Mouse (Mus musculus): ENCODE measurements at regions not wholly inside any gene's neighbourhood (a gene's known extent, or its start where the extent isn't known, plus 50 kb on each side); places are given as distances from the start of the nearest gene placed in this dataset.

- no peaks in the 10 kb centered on the region for H3K9me3 ChIP-seq (replicated peaks)
- peaks cover 14% of the 10 kb centered on the region for H3K4me1 ChIP-seq
- no peak overlapping the region for H3K9ac ChIP-seq
- no peaks in the 10 kb centered on the region for H3K27me3 ChIP-seq
- H3K27ac ChIP-seq, result no peak overlapping the region
- H3K36me3 ChIP-seq, result no peaks in the 10 kb centered on the region
- no peak overlapping the region for H3K4me3 ChIP-seq (replicated peaks)
- peak; percentile 34; the same call in 1 of the 2 replicates for ATAC-seq (replicated peaks; ENCODE audit: low FRiP score)
- H3K4me2 ChIP-seq, result no peak overlapping the region
- WGBS, result 35% methylated on average over 1 of the region's 1 CpGs
Measured at GRCm38 (mm10) chr3:138609749-138610148, 83.8 kb downstream of the Eif4e start.

DNA sequence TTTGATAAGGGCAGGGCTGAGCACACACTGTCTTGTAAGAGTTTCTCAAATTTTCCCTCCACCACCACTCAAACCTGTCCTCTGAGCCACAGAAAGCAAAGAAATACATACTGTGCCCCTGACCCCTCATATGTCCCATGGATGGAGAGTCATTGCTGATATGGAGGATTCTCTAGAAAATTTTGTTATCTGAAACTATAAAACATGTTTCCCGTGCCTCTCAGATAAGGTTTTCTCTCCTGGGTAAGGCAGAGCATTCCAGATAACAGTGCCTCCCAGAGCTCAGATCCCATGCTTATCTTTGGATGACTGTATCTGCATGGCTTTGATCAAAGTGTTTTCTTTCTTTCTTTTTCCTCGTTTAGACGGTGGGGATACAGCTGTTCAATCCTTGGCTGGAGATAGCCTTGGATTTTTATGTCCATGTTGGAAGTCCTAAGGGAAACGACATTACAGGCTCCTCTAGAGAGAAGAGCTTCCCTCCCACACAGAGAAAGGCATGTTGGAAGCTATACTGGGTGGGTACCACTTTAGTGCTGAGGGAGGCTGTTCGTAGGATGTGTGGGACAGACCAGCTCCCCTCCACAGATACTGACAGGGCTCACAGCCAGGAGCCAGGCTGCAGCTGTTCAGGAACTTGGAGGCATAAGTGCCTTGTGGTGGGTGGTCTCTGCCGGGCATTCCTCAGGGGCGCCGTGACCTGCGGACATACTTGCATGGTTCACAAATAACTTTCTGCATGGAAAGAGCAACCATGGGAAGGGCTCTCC lies 87.1 kb downstream of the Eif4e start:
- Histone ChIP-seq H3K27me3 (no peaks in the 10 kb centered on the region), H3K9ac (no peak overlapping the region), H3K36me3 (no peaks in the 10 kb centered on the region), H3K27ac (no peak overlapping the region), H3K4me2 (no peak overlapping the region), H3K4me3 (replicated peaks) (no peak overlapping the region), H3K4me1 (0 out of 2 replicates have a peak, but pooled peaks cover 6% of the 10 kb centered on the region), H3K9me3 (replicated peaks) (no peaks in the 10 kb centered on the region)
- no peak; the same call in 1 of the 2 replicates for ATAC-seq (replicated peaks; ENCODE audit: low FRiP score)
- 47% methylated on average over 9 of the region's 9 CpGs for WGBS

DNA sequence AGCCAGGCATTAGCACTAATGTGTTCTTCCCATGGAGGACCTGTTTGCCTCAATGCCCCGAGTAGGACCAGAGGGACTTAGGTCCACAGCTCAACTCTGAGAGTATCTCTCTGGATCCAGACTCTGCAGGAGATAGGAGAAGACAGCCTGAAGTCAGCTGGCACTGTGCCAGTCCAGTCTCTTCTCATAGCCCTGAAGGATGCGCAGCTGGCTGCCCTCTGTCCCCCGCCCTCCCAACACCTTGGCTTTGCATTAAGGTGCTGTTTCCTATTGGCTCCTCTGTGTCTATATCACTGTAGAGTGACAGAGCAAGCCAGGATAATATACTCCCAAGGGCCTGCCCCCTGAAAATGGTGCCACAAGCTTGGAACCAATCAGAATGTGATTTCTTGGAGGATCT lies 87.7 kb downstream of the Eif4e start:
- Histone ChIP-seq H3K9me3 (replicated peaks) (no peaks in the 10 kb centered on the region), H3K36me3 (no peaks in the 10 kb centered on the region), H3K27me3 (no peaks in the 10 kb centered on the region), H3K4me3 (replicated peaks) (no peak overlapping the region), H3K4me2 (no peak overlapping the region), H3K9ac (no peak overlapping the region), H3K27ac (no peak overlapping the region), H3K4me1 (0 out of 2 replicates have a peak, but pooled peaks cover 6% of the 10 kb centered on the region)
- no peak for ATAC-seq (replicated peaks; ENCODE audit: low FRiP score)
- WGBS, result 89% methylated on average over 3 of the region's 3 CpGs

GRCm38 (mm10) chr3:138614899-138615298 lies 88.9 kb downstream of the Eif4e start:
- no peak overlapping the region for H3K4me2 ChIP-seq
- no peaks in the 10 kb centered on the region for H3K9me3 ChIP-seq (replicated peaks)
- WGBS, result 79% methylated on average over 2 of the region's 2 CpGs
- H3K4me1 ChIP-seq, result 0 out of 2 replicates have a peak, but pooled peaks cover 6% of the 10 kb centered on the region
- ATAC-seq (replicated peaks; ENCODE audit: low FRiP score), result no peak
- no peak overlapping the region for H3K9ac ChIP-seq
- H3K4me3 ChIP-seq (replicated peaks), result no peak overlapping the region
- H3K27me3 ChIP-seq, result no peaks in the 10 kb centered on the region
- no peaks in the 10 kb centered on the region for H3K36me3 ChIP-seq
- H3K27ac ChIP-seq, result no peak overlapping the region

DNA sequence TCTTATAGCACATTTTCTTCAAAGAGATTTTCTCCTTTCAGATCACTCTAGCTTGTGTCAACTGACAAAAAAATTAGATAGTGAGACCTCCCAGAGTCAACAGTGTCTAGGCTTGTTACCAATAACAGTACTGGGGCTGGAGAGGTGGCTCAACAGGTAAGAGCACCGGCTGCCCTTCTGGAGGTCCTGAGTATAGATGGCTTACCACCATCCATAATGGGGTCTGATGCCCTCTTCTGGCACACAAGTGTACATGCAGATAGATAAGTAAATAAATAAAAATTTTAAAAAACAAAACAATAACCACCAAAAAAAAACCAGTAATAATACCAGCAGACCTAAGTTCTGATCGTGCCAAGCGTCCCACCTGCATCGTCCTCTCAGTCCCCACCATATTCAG lies 94.3 kb downstream of the Eif4e start:
- H3K27me3 ChIP-seq, result no peaks in the 10 kb centered on the region
- WGBS, result 85% methylated on average over 4 of the region's 4 CpGs
- no peaks in the 10 kb centered on the region for H3K4me1 ChIP-seq
- no peak overlapping the region for H3K27ac ChIP-seq
- no peaks in the 10 kb centered on the region for H3K36me3 ChIP-seq
- no peak for ATAC-seq (replicated peaks; ENCODE audit: low FRiP score)
- no peak overlapping the region for H3K9ac ChIP-seq
- H3K4me2 ChIP-seq, result no peak overlapping the region
- H3K4me3 ChIP-seq (replicated peaks), result no peak overlapping the region
- no peaks in the 10 kb centered on the region for H3K9me3 ChIP-seq (replicated peaks)

DNA sequence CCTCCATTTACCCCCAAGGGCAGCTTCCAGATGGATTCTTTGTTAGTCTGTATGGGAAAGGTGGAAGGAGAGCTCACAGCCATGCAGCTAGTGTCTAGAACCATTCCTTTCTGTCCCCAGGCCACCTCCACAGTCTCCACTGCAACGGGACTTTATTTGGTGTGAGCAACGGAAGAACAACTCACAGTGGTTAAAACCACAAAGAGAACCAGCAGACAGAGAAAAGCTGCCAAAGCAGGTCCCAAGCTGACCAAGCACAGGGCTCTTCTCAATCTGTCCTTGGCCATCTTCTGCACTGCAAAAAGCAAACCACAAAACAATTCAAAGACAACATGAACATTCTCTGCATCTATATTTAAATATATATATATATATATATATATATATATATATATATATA lies 98.1 kb downstream of the Eif4e start:
- H3K9me3 ChIP-seq (replicated peaks), result no peaks in the 10 kb centered on the region
- H3K4me3 ChIP-seq (replicated peaks), result no peak overlapping the region
- H3K27me3 ChIP-seq, result no peaks in the 10 kb centered on the region
- no peaks in the 10 kb centered on the region for H3K36me3 ChIP-seq
- H3K9ac ChIP-seq, result no peak overlapping the region
- ATAC-seq (replicated peaks; ENCODE audit: low FRiP score), result no peak
- H3K4me1 ChIP-seq, result no peaks in the 10 kb centered on the region
- H3K27ac ChIP-seq, result no peak overlapping the region
- no peak overlapping the region for H3K4me2 ChIP-seq
- WGBS, result 84% methylated on average over 2 of the region's 2 CpGs

DNA sequence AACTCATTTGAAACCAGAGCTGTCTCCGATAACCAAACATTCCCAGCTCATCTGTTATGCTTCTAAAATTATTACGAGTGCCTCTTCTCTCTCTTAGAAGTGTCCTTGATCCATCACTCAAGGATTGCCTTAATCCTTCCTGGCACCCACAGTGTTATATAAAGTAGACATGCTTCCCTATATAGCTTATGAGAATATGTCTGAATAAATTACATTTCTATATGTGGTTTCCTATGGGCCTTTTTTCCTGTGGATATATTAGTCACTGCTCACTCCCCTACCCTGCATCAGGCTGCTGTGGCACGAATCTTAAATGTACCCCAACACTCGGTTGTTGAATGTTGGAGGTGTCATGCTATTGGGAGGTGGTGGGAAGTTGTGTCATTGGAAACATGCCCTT lies 100.3 kb downstream of the Eif4e start:
- H3K36me3 ChIP-seq, result no peaks in the 10 kb centered on the region
- WGBS, result 93% methylated on average over 4 of the region's 4 CpGs
- H3K9ac ChIP-seq, result no peak overlapping the region

DNA sequence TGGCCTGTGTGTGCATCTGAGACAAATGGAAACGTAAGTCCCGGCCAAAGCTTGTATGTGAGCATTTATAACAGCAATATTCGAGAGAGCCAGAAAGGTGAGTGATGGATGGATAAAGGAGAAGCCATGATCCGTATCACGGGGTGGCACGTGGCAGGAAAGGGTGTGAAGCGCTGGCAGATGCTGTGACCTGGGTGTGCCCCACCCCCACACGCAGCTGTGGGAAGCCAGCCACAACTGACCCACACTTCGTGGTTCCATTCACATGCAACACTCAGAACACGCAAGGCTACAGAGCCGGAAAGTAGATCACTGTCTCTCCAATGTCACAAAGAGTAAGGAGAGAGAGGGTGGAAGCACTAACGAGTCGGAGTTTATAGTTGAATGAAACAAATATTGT lies 104.3 kb downstream of the Eif4e start:
- Histone ChIP-seq H3K27me3 (no peaks in the 10 kb centered on the region), H3K4me1 (no peaks in the 10 kb centered on the region), H3K9ac (no peak overlapping the region), H3K9me3 (replicated peaks) (no peaks in the 10 kb centered on the region), H3K4me3 (replicated peaks) (no peak overlapping the region), H3K4me2 (no peak overlapping the region), H3K27ac (no peak overlapping the region), H3K36me3 (no peaks in the 10 kb centered on the region)
- no peak for ATAC-seq (replicated peaks; ENCODE audit: low FRiP score)
- WGBS, result 80% methylated on average over 13 of the region's 13 CpGs

More for the DNA sequence above, 100.3 kb downstream of the Eif4e start:
- Histone ChIP-seq H3K4me1 (no peaks in the 10 kb centered on the region), H3K27ac (no peak overlapping the region), H3K4me3 (replicated peaks) (no peak overlapping the region), H3K9me3 (replicated peaks) (no peaks in the 10 kb centered on the region), H3K27me3 (no peaks in the 10 kb centered on the region), H3K4me2 (no peak overlapping the region)
- no peak for ATAC-seq (replicated peaks; ENCODE audit: low FRiP score)

DNA sequence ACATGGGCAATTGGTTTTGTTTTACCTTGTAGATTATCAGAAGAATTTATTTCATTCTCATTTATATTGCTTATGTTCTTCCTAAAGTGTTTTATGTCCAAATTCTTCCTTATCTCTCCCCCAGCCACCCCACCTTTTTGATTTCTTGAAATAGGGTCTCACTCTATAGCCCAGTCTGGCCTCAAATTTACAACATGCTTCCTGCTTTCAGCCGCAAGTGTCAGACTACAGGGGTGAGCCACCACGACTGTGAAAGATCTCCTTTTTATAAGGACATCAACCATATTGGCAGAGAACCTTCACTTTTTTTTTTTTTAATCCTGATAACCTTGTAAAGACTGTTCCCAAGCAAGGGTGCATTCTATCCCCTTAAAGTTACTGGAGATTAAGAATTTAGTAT lies 106.1 kb downstream of the Eif4e start:
- 25% methylated on average over 2 of the region's 2 CpGs for WGBS
- Histone ChIP-seq H3K4me1 (no peaks in the 10 kb centered on the region), H3K36me3 (no peaks in the 10 kb centered on the region), H3K4me3 (replicated peaks) (no peak overlapping the region), H3K9ac (no peak overlapping the region), H3K4me2 (no peak overlapping the region), H3K9me3 (replicated peaks) (no peaks in the 10 kb centered on the region), H3K27ac (no peak overlapping the region), H3K27me3 (no peaks in the 10 kb centered on the region)
- no peak for ATAC-seq (replicated peaks; ENCODE audit: low FRiP score)

DNA sequence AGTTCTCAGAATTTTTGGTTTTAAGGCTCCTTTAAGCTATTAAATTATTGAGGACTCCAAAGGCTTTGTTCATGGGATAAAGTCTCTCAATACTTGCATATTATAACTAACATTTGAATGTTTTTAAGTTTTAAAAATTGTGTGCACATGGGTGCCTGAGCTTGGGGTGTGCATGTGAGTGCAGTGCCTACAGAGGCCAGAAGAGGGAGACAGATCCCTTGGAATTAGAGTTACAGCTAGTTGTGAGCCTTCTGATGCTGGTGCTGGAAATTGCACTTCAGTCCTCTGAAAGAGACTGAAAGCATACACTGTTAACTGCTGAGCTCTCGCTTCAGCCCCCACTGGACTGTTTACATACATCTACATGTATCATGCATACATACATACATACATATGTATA lies 100.0 kb upstream of the Tspan5 start:
- ATAC-seq (replicated peaks; ENCODE audit: low FRiP score), result no peak
- no peaks in the 10 kb centered on the region for H3K36me3 ChIP-seq
- 100% methylated on average over 1 of the region's 1 CpGs for WGBS
- no peak overlapping the region for H3K4me2 ChIP-seq
- no peaks in the 10 kb centered on the region for H3K9me3 ChIP-seq (replicated peaks)
- H3K27ac ChIP-seq, result no peak overlapping the region
- no peak overlapping the region for H3K4me3 ChIP-seq (replicated peaks)
- H3K4me1 ChIP-seq, result peaks cover 21% of the 10 kb centered on the region
- no peaks in the 10 kb centered on the region for H3K27me3 ChIP-seq
- no peak overlapping the region for H3K9ac ChIP-seq

GRCm38 (mm10) chr3:138643951-138644285 lies 98.1 kb upstream of the Tspan5 start:
- H3K4me2 ChIP-seq, result peak overlapping the region; percentile 63
- no peaks in the 10 kb centered on the region for H3K9me3 ChIP-seq (replicated peaks)
- peak; percentile 13; the same call in 1 of the 2 replicates for ATAC-seq (replicated peaks; ENCODE audit: low FRiP score)
- peak overlapping the region; percentile 57 for H3K27ac ChIP-seq
- H3K9ac ChIP-seq, result no peak overlapping the region
- peaks cover 21% of the 10 kb centered on the region for H3K4me1 ChIP-seq
- H3K36me3 ChIP-seq, result no peaks in the 10 kb centered on the region
- 19% methylated on average over 15 of the region's 15 CpGs for WGBS
- no peaks in the 10 kb centered on the region for H3K27me3 ChIP-seq
- peak overlapping the region; percentile 36 for H3K4me3 ChIP-seq (replicated peaks)

DNA sequence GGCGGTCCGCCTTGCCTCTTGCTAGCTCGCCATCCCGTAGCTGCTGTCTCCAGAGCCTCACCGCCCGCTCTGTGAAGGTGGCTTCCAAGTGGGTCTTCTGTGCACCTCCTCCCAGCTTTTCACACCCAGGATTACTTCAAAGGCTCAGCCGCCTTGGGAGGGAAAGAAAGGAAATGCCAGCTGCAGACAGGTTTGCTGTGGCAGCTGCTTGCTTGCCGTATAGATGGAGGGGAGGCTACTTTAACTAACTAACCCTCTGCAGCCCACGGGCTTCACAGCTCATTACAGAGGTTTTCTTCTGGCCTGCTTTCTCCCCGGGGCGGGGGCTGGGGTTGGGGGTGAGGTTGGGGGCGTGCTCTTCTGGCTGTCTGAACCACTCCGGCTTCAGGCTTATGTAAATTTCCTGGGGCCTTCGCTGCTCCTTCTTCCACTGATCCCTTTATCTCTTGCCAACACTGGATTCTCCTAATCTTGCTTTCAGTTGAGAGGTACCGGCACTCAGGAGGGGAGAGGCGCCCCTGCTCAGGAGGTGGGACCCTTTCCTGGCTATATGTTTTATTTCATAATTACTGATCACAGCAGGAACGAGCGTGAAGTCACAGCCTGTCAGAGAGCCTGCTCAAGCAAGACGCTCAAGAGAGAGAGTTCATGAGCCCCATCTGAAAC lies 97.6 kb upstream of the Tspan5 start:
- 0 out of 2 replicates have a peak overlapping the region, but pooled peaks have one; percentile 14 for H3K9ac ChIP-seq

More for the DNA sequence above, 97.6 kb upstream of the Tspan5 start:
- 2% methylated on average over 18 of the region's 19 CpGs for WGBS
- peaks cover 21% of the 10 kb centered on the region for H3K4me1 ChIP-seq
- no peaks in the 10 kb centered on the region for H3K36me3 ChIP-seq
- peak overlapping the region; percentile 57 for H3K27ac ChIP-seq
- peak; percentile 88 for ATAC-seq (replicated peaks; ENCODE audit: low FRiP score)
- peak overlapping the region; percentile 36 for H3K4me3 ChIP-seq (replicated peaks)
- H3K9me3 ChIP-seq (replicated peaks), result no peaks in the 10 kb centered on the region
- no peaks in the 10 kb centered on the region for H3K27me3 ChIP-seq
- H3K4me2 ChIP-seq, result peak overlapping the region; percentile 63
